13 mouse cellular contexts compared by ENCODE assay signal in the genomic region with DNA sequence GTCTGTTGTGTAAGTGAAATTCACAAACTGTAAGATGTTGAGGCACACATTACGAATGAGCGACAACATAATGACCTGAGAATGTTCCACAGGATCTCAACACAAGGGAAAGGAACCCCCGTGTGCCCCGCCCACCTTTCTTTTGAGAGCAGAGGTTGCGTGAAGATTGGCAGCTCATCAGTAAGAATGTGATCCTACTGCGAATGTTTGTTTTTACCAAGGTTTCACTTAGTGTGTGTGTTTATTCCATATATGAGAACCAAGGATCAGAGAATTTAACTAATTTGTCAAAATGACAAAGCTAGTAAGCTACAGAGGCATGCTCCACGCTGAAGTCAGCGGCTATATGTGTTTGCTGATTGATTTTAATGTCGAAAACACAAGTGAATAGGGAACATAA.
"Had no signal": no experiment of that assay in that cellular context is flagged by ENCODE, and none has a peak within 500 bp of the region (broad histone marks: within the 10 kb centered on the region; RNA-seq: fewer than 3 reads in every experiment).

No protein-coding gene starts in this region.

- H3K4me3 ChIP-seq: intestine, embryonic 15.5 days; kidney, embryonic 15.5 days; limb, embryonic 15.5 days; midbrain, embryonic 10.5 days; myocyte; neural tube, embryonic 15.5 days had no signal

- H3K4me2 ChIP-seq: intestine, embryonic 15.5 days; kidney, embryonic 15.5 days; limb, embryonic 15.5 days; neural tube, embryonic 15.5 days had no signal

- H3K27ac ChIP-seq: intestine, embryonic 15.5 days; kidney, embryonic 15.5 days; limb, embryonic 15.5 days; liver, embryonic 14.5 days; midbrain, embryonic 10.5 days; neural tube, embryonic 15.5 days had no signal

- H3K9me3 ChIP-seq: intestine, embryonic 15.5 days; kidney, embryonic 15.5 days; limb, embryonic 15.5 days; midbrain, embryonic 10.5 days; neural tube, embryonic 15.5 days had no signal

- DNase-seq: kidney, adult 18-20 months; kidney, postnatal 14 days; midbrain, embryonic 14.5 days; right cerebral cortex, adult 18-20 months; right cerebral cortex, postnatal 25 days; thymus, postnatal 36 days had no signal

- H3K36me3 ChIP-seq: intestine, embryonic 15.5 days; kidney, embryonic 15.5 days; limb, embryonic 15.5 days; midbrain, embryonic 10.5 days; neural tube, embryonic 15.5 days had no signal

- ATAC-seq: intestine, embryonic 15.5 days had no signal

- H3K9ac ChIP-seq: intestine, embryonic 15.5 days; kidney, embryonic 15.5 days; limb, embryonic 15.5 days; liver, embryonic 14.5 days; neural tube, embryonic 15.5 days had no signal

- H3K27me3 ChIP-seq: intestine, embryonic 15.5 days; kidney, embryonic 15.5 days; limb, embryonic 15.5 days; neural tube, embryonic 15.5 days had no signal

- H3K4me1 ChIP-seq: intestine, embryonic 15.5 days; kidney, embryonic 15.5 days; limb, embryonic 15.5 days had no signal
